8 mouse cellular contexts compared by ENCODE assay signal in the genomic region with DNA sequence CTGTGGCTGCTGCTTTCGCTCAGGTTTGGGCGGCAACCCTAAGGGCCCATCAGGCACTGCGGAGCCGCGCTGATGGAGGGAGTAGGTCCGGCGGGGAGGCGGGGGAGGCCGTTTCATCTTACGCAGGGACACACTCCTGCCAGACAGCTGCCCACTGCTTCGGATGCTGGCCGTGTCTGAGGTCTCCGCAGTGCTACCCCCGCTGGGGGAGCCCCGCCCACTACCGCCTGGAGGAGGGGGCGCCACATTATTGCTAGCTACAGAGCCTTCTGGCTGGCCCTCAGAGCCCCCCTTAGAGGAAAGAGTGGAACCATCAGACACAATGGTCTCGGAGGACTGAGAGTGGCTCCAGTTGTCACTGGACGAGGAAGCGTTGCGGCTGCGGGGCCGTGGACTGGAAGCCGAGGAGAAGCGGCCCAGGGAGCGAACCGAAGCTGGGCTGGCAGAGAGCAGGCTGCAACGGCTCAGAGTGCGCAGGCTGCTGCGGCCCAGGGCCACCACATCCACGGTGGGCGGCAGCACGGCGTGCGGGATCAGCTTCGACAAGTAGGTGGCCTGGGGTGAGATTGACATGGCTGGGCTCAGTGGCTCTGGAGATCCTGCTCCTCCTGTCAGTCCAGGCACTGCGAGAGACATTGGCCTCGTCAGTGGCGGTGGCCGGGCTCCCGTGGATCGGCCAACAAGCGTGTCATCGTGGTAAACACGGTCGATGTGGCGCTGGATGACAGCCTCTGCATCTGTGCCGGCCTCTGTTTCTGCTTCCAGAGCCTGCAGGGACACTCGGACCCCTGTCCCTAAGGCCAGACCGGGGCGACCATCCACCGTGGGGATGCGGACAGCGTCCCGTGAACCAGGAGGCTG. TPM values are rescaled to one million over a fixed set of nuclear protein-coding genes. Genes with fewer than 3 reads are reported as not detected.
DNase-seq lines count a peak whose midpoint lies in the region; ATAC-seq lines count a peak whose summit lies in the region.

No protein-coding gene starts in this region.

- no peaks in the 10 kb centered on the region for H3K9me3 ChIP-seq in heart, embryonic 15.5 days (replicated peaks)
- H3K9me3 ChIP-seq in hindbrain, embryonic 10.5 days: no peaks in the 10 kb centered on the region
- H3K9me3 ChIP-seq in midbrain, embryonic 12.5 days: no peaks in the 10 kb centered on the region

- H3K27ac ChIP-seq in heart, embryonic 15.5 days: no peak overlapping the region
- H3K27ac ChIP-seq in hindbrain, embryonic 10.5 days: peak overlapping the region; percentile 74
- H3K27ac ChIP-seq in midbrain, embryonic 12.5 days (replicated peaks): peak overlapping the region; percentile 70

- peaks cover 42% of the 10 kb centered on the region for H3K4me1 ChIP-seq in heart, embryonic 15.5 days (replicated peaks)
- H3K4me1 ChIP-seq in hindbrain, embryonic 10.5 days (replicated peaks): peaks cover 64% of the 10 kb centered on the region
- peaks cover 43% of the 10 kb centered on the region for H3K4me1 ChIP-seq in midbrain, embryonic 12.5 days

- peaks cover 7% of the 10 kb centered on the region for H3K36me3 ChIP-seq in heart, embryonic 15.5 days
- H3K36me3 ChIP-seq in hindbrain, embryonic 10.5 days: peaks cover 63% of the 10 kb centered on the region
- peaks cover 43% of the 10 kb centered on the region for H3K36me3 ChIP-seq in midbrain, embryonic 12.5 days

- WGBS in heart, embryonic 15.5 days: 31% methylated on average over 55 of the region's 55 CpGs
- WGBS in hindbrain, embryonic 10.5 days: 20% methylated on average over 55 of the region's 55 CpGs
- WGBS in midbrain, embryonic 12.5 days: 19% methylated on average over 55 of the region's 55 CpGs

- no peak for ATAC-seq in heart, embryonic 15.5 days (replicated peaks; ENCODE audit: insufficient number of reproducible peaks, insufficient read depth, low FRiP score, low read depth)
- peak; percentile 61 for ATAC-seq in midbrain, embryonic 12.5 days (ENCODE audit: low FRiP score, low read depth)
- ATAC-seq in megakaryocyte progenitor cell, adult 5-6 weeks (replicated peaks; ENCODE audit: poor library complexity): no peak

- no peak for DNase-seq in heart, postnatal 10 days
- peak; percentile 50 to 56 for DNase-seq in cerebellum, postnatal 25 days
- peak; percentile 61 for DNase-seq in hindbrain, embryonic 10.5 days (ENCODE audit: low spot score)
- no peak for DNase-seq in layer of hippocampus, adult 8-10 months (ENCODE audit: low spot score in 2 of 2)
- DNase-seq in thymus, postnatal 14 days: no peak

- peaks cover 71% of the 10 kb centered on the region for H3K27me3 ChIP-seq in heart, embryonic 15.5 days
- peaks cover 74% of the 10 kb centered on the region for H3K27me3 ChIP-seq in hindbrain, embryonic 10.5 days (ENCODE audit: insufficient read depth, poor library complexity, severe bottlenecking)
- peaks cover 41% of the 10 kb centered on the region for H3K27me3 ChIP-seq in midbrain, embryonic 12.5 days

- peak overlapping the region; percentile 29 for H3K9ac ChIP-seq in heart, embryonic 15.5 days
- H3K9ac ChIP-seq in midbrain, embryonic 12.5 days (replicated peaks): peak overlapping the region; percentile 55

- peak overlapping the region; percentile 46 for H3K4me3 ChIP-seq in heart, embryonic 15.5 days
- peak overlapping the region; percentile 43 for H3K4me3 ChIP-seq in hindbrain, embryonic 10.5 days
- H3K4me3 ChIP-seq in midbrain, embryonic 12.5 days: peak overlapping the region; percentile 28

- intact Hi-C loops in heart, postnatal 10 days (cut with DNase I): no loop called here

- peak overlapping the region; percentile 78 for H3K4me2 ChIP-seq in heart, embryonic 15.5 days
- H3K4me2 ChIP-seq in midbrain, embryonic 12.5 days (replicated peaks): peak overlapping the region; percentile 57

RNA-seq across cellular contexts. Expression of gene Yars, which starts 34.1 kb away (rescaled TPM):
- 40.8 and 48.8 TPM in 2 replicates for polyA plus RNA-seq in heart, embryonic 15.5 days (2015; fragmentation: Nextera tagmentation; extraction: Ambion mirVana)
- 10 to 100 TPM; 38.8 to 39.2 TPM for total RNA-seq in heart, postnatal 10 days (2021)
- polyA plus RNA-seq in hindbrain, embryonic 10.5 days (2016; fragmentation: Nextera tagmentation; extraction: Ambion mirVana): 104 and 109 TPM in 2 replicates
- polyA plus RNA-seq in midbrain, embryonic 12.5 days (2016; fragmentation: Nextera tagmentation; extraction: Ambion mirVana): 104 and 108 TPM in 2 replicates
- total RNA-seq in megakaryocyte progenitor cell, adult 5-6 weeks (2015): 25.2 and 28.0 TPM in 2 replicates
- 55.3 and 60.7 TPM in 2 replicates for total RNA-seq in megakaryocyte progenitor cell, adult 5-6 weeks (2017)
- total RNA-seq in layer of hippocampus, adult 8-10 months (2022): 10 to 100 TPM; 85.5 to 91.6 (median 87.1) TPM

RNA-seq across cellular contexts. Expression of gene S100pbp, which starts 34.1 kb away (rescaled TPM):
- polyA plus RNA-seq in heart, embryonic 15.5 days (2015; fragmentation: Nextera tagmentation; extraction: Ambion mirVana): 10.8 and 13.2 TPM in 2 replicates
- total RNA-seq in heart, postnatal 10 days (2021): 10 to 100 TPM; 18.0 to 21.7 TPM
- 21.5 and 26.3 TPM in 2 replicates for polyA plus RNA-seq in hindbrain, embryonic 10.5 days (2016; fragmentation: Nextera tagmentation; extraction: Ambion mirVana)
- 28.4 and 31.3 TPM in 2 replicates for polyA plus RNA-seq in midbrain, embryonic 12.5 days (2016; fragmentation: Nextera tagmentation; extraction: Ambion mirVana)
- 25.1 and 42.6 TPM in 2 replicates for total RNA-seq in megakaryocyte progenitor cell, adult 5-6 weeks (2015)
- 13.2 and 23.5 TPM in 2 replicates for total RNA-seq in megakaryocyte progenitor cell, adult 5-6 weeks (2017)
- 10 to 100 TPM; 33.2 to 41.3 (median 39.6) TPM for total RNA-seq in layer of hippocampus, adult 8-10 months (2022)

RNA-seq across cellular contexts. Expression of gene C77080, which starts 37.6 kb away (rescaled TPM):
- 1.4 and 3.1 TPM in 2 replicates for polyA plus RNA-seq in heart, embryonic 15.5 days (2015; fragmentation: Nextera tagmentation; extraction: Ambion mirVana)
- total RNA-seq in heart, postnatal 10 days (2021): 1 to 10 TPM; 4.9 to 5.9 TPM
- polyA plus RNA-seq in hindbrain, embryonic 10.5 days (2016; fragmentation: Nextera tagmentation; extraction: Ambion mirVana): 3.0 and 3.7 TPM in 2 replicates
- polyA plus RNA-seq in midbrain, embryonic 12.5 days (2016; fragmentation: Nextera tagmentation; extraction: Ambion mirVana): 5.2 and 6.3 TPM in 2 replicates
- 0.12 and 0.25 TPM in 2 replicates for total RNA-seq in megakaryocyte progenitor cell, adult 5-6 weeks (2015)
- total RNA-seq in megakaryocyte progenitor cell, adult 5-6 weeks (2017): not detected in 2 replicates
- total RNA-seq in layer of hippocampus, adult 8-10 months (2022): 10 to 100 TPM; 10.1 to 12.6 (median 11.4) TPM

Comparison
In these comparisons a context has a peak if more than half of its experiments do, and no peak if none do; other contexts are left out.
1. DNase-seq: peak in cerebellum, postnatal 25 days (2 of 2) and hindbrain, embryonic 10.5 days (single experiment); none in heart, postnatal 10 days (0 of 2), layer of hippocampus, adult 8-10 months (0 of 2) and thymus, postnatal 14 days (single experiment).
2. RNA of gene C77080, which starts 37.6 kb away (total RNA-seq): 10.1 to 12.6 TPM in layer of hippocampus, adult 8-10 months and 4.9 to 5.9 TPM in heart, postnatal 10 days; 0.12 to 0.25 TPM in megakaryocyte progenitor cell, adult 5-6 weeks; every median in the first group is over 4 times any median in the second.
3. Peak in every context shown above with its lines, with median percentiles within 50 percentile points of each other: H3K4me3 ChIP-seq.